Mouse (Mus musculus): Measurements from ENCODE around the gene Tshz2. TPM values are rescaled to one million over a fixed set of nuclear protein-coding genes. Genes with fewer than 3 reads are reported as not detected.

The Tshz2 gene
- polyA plus RNA-seq, 1 experiment from 2014 or later, result 20.1 TPM

DNA sequence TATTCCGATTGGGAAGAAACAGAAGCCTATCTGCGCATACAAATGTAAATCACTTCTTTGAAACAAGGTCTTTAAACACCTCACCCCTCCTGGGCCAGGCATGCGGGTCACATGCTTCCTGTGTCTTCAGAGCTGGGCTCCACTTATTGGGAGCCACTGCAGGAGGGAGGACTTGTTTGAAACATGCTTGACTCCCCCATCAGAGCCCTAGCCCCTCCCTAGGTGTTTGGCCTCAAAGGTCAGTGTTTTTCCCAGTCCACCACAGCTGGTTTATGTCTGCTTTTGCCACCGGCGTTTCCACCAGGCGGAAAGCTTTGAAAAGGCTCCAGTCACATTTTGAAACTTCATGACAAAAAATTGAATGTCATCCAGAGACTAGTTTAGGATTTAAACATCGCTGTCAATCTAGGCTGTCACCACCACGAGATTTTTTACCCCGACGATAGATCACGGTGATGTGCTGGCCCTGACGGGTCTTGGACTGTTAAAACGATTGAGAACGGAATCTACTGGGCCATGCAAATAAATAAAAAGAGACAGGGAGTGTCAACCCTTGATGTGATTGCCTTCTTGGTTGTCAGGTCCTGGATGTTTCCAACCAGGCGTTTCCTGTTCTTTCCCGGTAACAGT, 96.0 kb downstream of the Tshz2 start:
- WGBS, result 34% methylated on average over 16 of the region's 16 CpGs
- Histone ChIP-seq H3K27me3 (ENCODE audit: control insufficient read depth, insufficient read depth, low read length) (no peaks in the 10 kb centered on the region), H3K4me2 (replicated peaks; ENCODE audit: low read depth, low read length) (no peak overlapping the region), H3K4me1 (ENCODE audit: control insufficient read depth, insufficient read depth, low read length) (peaks cover 23% of the 10 kb centered on the region), H3K9ac (replicated peaks; ENCODE audit: low read depth, low read length) (no peak overlapping the region), H3K36me3 (ENCODE audit: control insufficient read depth, insufficient read depth, low read length) (no peaks in the 10 kb centered on the region), H3K27ac (ENCODE audit: low read length) (peak overlapping the region; percentile 72; the same call in 1 of the 2 replicates), H3K4me3 (ENCODE audit: low read depth, low read length) (no peak overlapping the region), H3K9me3 (ENCODE audit: control insufficient read depth, low read depth, low read length) (no peaks in the 10 kb centered on the region)
- ATAC-seq (ENCODE audit: insufficient number of reproducible peaks, insufficient read depth, low FRiP score, low read depth), result no peak

DNA sequence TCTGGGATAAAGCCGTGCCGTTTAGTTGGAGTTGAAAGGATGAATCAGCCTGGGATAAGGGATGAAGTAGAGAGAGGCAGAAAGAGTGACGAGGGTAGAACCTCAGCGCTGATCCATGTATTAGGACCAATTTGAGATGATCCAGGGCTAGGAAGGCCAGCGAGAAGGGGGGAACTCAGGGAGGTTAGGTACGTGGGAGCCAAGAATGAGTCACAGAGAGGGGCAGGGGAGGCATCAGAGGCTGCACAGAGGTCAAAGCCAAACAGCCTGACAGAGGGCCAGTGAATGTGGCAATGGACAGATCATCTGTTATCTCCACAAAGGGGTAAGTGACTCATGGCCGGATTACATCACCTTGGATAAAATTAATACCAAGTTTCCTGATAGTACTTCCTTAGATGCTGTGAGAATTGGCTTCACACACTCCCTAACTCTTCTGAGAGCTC, 97.8 kb downstream of the Tshz2 start:
- H3K9me3 ChIP-seq (ENCODE audit: control insufficient read depth, low read depth, low read length), result no peaks in the 10 kb centered on the region
- no peak for ATAC-seq (ENCODE audit: insufficient number of reproducible peaks, insufficient read depth, low FRiP score, low read depth)
- no peak overlapping the region for H3K4me3 ChIP-seq (ENCODE audit: low read depth, low read length)
- no peak overlapping the region for H3K27ac ChIP-seq (ENCODE audit: low read length)
- H3K36me3 ChIP-seq (ENCODE audit: control insufficient read depth, insufficient read depth, low read length), result no peaks in the 10 kb centered on the region
- H3K27me3 ChIP-seq (ENCODE audit: control insufficient read depth, insufficient read depth, low read length), result no peaks in the 10 kb centered on the region
- H3K9ac ChIP-seq (replicated peaks; ENCODE audit: low read depth, low read length), result no peak overlapping the region
- H3K4me1 ChIP-seq (ENCODE audit: control insufficient read depth, insufficient read depth, low read length), result peaks cover 13% of the 10 kb centered on the region; the same call in 1 of the 2 replicates
- no peak overlapping the region for H3K4me2 ChIP-seq (replicated peaks; ENCODE audit: low read depth, low read length)
- 59% methylated on average over 7 of the region's 7 CpGs for WGBS

DNA sequence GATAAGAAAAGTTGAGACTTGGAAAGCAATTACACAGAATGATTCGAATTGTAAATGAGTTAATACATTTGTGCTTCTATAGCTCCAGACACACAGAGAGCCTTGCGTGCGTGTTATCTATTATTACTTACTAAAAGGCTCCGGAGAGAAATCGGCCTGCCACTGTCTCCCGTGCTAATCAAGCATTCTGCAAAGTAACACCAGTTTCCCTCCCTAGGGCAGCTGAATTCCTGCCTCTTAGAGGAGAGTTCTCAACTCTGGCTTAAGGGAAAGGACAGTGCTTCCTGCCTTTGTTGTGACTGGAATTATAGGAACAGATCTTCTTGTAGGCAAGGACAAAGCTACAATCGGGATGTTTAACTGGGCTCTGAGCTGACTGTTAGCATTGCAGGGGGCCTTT, 101.2 kb downstream of the Tshz2 start:
- Histone ChIP-seq H3K9ac (replicated peaks; ENCODE audit: low read depth, low read length) (no peak overlapping the region), H3K9me3 (ENCODE audit: control insufficient read depth, low read depth, low read length) (no peaks in the 10 kb centered on the region), H3K4me1 (ENCODE audit: control insufficient read depth, insufficient read depth, low read length) (0 out of 2 replicates have a peak, but pooled peaks cover 3% of the 10 kb centered on the region), H3K4me3 (ENCODE audit: low read depth, low read length) (no peak overlapping the region), H3K4me2 (replicated peaks; ENCODE audit: low read depth, low read length) (no peak overlapping the region), H3K36me3 (ENCODE audit: control insufficient read depth, insufficient read depth, low read length) (no peaks in the 10 kb centered on the region), H3K27ac (ENCODE audit: low read length) (no peak overlapping the region; the same call in 1 of the 2 replicates), H3K27me3 (ENCODE audit: control insufficient read depth, insufficient read depth, low read length) (no peaks in the 10 kb centered on the region)
- 69% methylated on average over 7 of the region's 7 CpGs for WGBS
- no peak for ATAC-seq (ENCODE audit: insufficient number of reproducible peaks, insufficient read depth, low FRiP score, low read depth)

DNA sequence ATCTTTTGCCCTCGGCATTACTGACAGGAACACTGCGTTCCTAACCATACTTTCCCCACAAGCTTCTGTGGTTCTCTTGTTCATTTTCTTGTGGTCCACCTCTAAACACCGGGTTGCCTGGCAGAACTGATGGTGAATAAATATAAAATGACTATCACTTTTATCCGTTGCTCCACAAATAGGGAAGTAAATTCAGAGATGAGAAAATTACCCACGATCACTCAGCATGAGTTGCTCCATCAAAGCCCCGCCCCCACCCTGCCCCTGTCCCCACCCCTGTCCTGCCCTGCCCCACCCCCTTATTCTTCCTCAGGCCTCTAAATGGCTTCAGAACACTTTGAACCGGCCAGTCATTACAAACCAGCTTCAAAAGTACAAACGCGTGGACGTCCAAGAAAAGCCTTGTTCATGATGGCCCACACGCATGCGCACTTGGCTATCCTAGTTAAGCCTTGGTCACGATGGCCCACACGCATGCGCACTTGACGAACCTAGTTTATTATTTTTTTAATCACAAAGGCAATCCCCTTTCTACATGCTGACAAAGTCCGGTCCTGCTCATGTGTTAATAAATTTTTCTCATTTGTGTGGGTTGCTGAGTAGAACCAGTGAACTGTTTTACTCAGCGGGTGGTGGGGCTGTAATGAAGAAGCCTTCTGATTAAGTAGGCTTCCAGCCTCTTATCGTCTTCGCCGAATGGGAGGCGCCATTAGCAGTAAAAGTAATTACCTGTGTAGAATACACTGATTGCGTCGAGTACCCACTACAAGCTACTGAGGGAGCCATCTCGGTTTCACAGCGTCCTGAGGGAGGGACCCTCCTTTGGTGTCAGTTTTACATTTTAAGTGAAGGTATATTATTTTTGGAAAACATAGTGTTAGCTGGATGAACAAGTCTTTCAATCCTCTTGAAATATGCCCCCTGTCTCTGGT, 102.9 kb downstream of the Tshz2 start:
- no peak for ATAC-seq (ENCODE audit: insufficient number of reproducible peaks, insufficient read depth, low FRiP score, low read depth)
- Histone ChIP-seq H3K4me3 (ENCODE audit: low read depth, low read length) (no peak overlapping the region), H3K4me1 (ENCODE audit: control insufficient read depth, insufficient read depth, low read length) (no peaks in the 10 kb centered on the region), H3K4me2 (replicated peaks; ENCODE audit: low read depth, low read length) (no peak overlapping the region), H3K36me3 (ENCODE audit: control insufficient read depth, insufficient read depth, low read length) (no peaks in the 10 kb centered on the region), H3K9me3 (ENCODE audit: control insufficient read depth, low read depth, low read length) (no peaks in the 10 kb centered on the region), H3K27ac (ENCODE audit: low read length) (no peak overlapping the region), H3K9ac (replicated peaks; ENCODE audit: low read depth, low read length) (no peak overlapping the region), H3K27me3 (ENCODE audit: control insufficient read depth, insufficient read depth, low read length) (no peaks in the 10 kb centered on the region)
- 86% methylated on average over 26 of the region's 26 CpGs for WGBS

DNA sequence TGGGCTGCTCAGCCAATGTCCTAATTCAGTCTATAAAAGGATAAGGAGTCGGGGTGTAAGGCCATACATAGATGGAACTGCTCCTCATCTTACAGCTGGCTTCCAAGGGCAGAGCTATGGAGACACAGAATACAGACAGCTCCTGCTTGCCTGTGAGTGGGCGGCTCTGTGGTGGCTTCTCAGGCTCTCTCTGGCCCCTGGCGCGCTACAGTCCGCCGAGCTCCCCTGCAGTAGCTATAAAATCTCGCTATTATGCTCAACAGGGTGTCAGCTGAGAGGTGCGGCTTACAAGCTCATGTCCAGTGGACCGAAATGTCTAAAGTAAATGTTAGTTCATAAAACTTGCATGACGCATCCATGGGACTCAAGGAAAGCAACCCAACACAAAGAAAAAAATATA, 108.2 kb downstream of the Tshz2 start:
- Histone ChIP-seq H3K36me3 (ENCODE audit: control insufficient read depth, insufficient read depth, low read length) (no peaks in the 10 kb centered on the region), H3K9me3 (ENCODE audit: control insufficient read depth, low read depth, low read length) (no peaks in the 10 kb centered on the region), H3K9ac (replicated peaks; ENCODE audit: low read depth, low read length) (no peak overlapping the region), H3K27me3 (ENCODE audit: control insufficient read depth, insufficient read depth, low read length) (no peaks in the 10 kb centered on the region), H3K27ac (ENCODE audit: low read length) (no peak overlapping the region), H3K4me2 (replicated peaks; ENCODE audit: low read depth, low read length) (no peak overlapping the region), H3K4me1 (ENCODE audit: control insufficient read depth, insufficient read depth, low read length) (peaks cover 11% of the 10 kb centered on the region; the same call in 1 of the 2 replicates), H3K4me3 (ENCODE audit: low read depth, low read length) (no peak overlapping the region)
- 89% methylated on average over 10 of the region's 10 CpGs for WGBS
- ATAC-seq (ENCODE audit: insufficient number of reproducible peaks, insufficient read depth, low FRiP score, low read depth), result no peak

DNA sequence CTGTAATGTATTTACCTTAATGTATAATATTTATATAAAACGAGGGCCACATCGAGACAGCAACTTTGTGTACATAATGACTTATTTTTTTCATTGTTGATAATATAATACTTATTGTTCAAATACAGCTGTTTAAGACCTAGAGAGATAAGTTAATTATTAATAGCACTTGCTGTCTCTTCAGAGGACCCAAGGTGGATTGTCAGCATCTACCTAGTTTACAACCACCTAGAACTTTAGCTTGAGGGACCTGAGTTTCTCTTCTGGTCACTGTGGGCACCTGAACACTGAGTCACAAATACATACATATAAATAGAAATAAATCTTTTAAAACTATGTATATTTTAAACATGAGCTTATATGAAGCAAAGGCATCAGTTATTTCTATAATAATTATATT, 110.0 kb downstream of the Tshz2 start:
- no peak for ATAC-seq (ENCODE audit: insufficient number of reproducible peaks, insufficient read depth, low FRiP score, low read depth)
- Histone ChIP-seq H3K27ac (ENCODE audit: low read length) (no peak overlapping the region), H3K9me3 (ENCODE audit: control insufficient read depth, low read depth, low read length) (no peaks in the 10 kb centered on the region), H3K27me3 (ENCODE audit: control insufficient read depth, insufficient read depth, low read length) (no peaks in the 10 kb centered on the region), H3K9ac (replicated peaks; ENCODE audit: low read depth, low read length) (no peak overlapping the region), H3K4me2 (replicated peaks; ENCODE audit: low read depth, low read length) (no peak overlapping the region), H3K4me1 (ENCODE audit: control insufficient read depth, insufficient read depth, low read length) (peaks cover 11% of the 10 kb centered on the region; the same call in 1 of the 2 replicates), H3K4me3 (ENCODE audit: low read depth, low read length) (no peak overlapping the region), H3K36me3 (ENCODE audit: control insufficient read depth, insufficient read depth, low read length) (no peaks in the 10 kb centered on the region)
- WGBS, result 29% methylated on average over 2 of the region's 2 CpGs

DNA sequence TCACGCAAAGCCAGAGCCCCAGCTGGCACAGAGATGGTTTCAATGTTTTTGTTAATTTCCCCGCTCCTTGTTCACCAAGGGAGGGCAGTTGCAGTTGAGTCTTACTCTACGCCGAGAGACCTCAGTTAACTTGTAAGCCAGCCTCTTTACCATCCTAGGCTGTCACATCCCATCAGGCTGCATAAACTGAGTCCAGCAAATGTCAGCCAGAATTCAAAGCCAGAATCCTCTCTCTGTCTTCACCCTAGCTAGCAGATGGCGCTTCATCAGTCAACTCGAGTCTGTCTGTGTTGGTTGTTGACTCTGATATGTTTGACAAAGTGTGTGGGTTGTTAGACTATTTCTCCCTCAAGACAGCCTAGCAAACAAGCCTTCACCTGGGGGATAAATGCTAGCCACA, 110.5 kb downstream of the Tshz2 start:
- Histone ChIP-seq H3K4me2 (replicated peaks; ENCODE audit: low read depth, low read length) (no peak overlapping the region), H3K4me1 (ENCODE audit: control insufficient read depth, insufficient read depth, low read length) (peaks cover 11% of the 10 kb centered on the region; the same call in 1 of the 2 replicates), H3K9me3 (ENCODE audit: control insufficient read depth, low read depth, low read length) (no peaks in the 10 kb centered on the region), H3K36me3 (ENCODE audit: control insufficient read depth, insufficient read depth, low read length) (no peaks in the 10 kb centered on the region), H3K27ac (ENCODE audit: low read length) (no peak overlapping the region), H3K9ac (replicated peaks; ENCODE audit: low read depth, low read length) (no peak overlapping the region), H3K27me3 (ENCODE audit: control insufficient read depth, insufficient read depth, low read length) (no peaks in the 10 kb centered on the region), H3K4me3 (ENCODE audit: low read depth, low read length) (no peak overlapping the region)
- ATAC-seq (ENCODE audit: insufficient number of reproducible peaks, insufficient read depth, low FRiP score, low read depth), result no peak
- WGBS, result 65% methylated on average over 6 of the region's 6 CpGs

DNA sequence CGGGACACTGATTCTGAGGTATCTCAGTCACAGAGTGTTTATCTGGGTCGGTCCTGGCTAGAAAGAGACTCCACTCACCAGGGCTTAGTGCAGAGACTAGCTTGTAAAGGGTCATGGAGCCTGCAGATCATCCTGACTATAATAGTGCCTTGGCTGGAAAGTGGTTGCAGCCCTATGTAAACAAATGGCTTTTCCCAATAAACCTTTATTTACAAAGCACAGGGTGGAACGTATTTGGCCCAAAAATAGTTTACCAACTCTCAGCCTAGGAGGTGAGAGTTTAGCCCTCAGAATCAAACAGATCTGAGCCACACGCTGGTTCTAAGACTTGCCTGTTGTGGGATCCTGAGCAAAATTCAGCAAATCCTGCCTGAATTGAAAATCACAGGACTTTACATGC, 111.1 kb downstream of the Tshz2 start:
- Histone ChIP-seq H3K9me3 (ENCODE audit: control insufficient read depth, low read depth, low read length) (no peaks in the 10 kb centered on the region), H3K4me3 (ENCODE audit: low read depth, low read length) (no peak overlapping the region), H3K4me2 (replicated peaks; ENCODE audit: low read depth, low read length) (no peak overlapping the region), H3K27ac (ENCODE audit: low read length) (no peak overlapping the region), H3K27me3 (ENCODE audit: control insufficient read depth, insufficient read depth, low read length) (no peaks in the 10 kb centered on the region), H3K9ac (replicated peaks; ENCODE audit: low read depth, low read length) (no peak overlapping the region), H3K4me1 (ENCODE audit: control insufficient read depth, insufficient read depth, low read length) (peaks cover 11% of the 10 kb centered on the region; the same call in 1 of the 2 replicates), H3K36me3 (ENCODE audit: control insufficient read depth, insufficient read depth, low read length) (no peaks in the 10 kb centered on the region)
- WGBS, result 46% methylated on average over 4 of the region's 4 CpGs
- ATAC-seq (ENCODE audit: insufficient number of reproducible peaks, insufficient read depth, low FRiP score, low read depth), result no peak

Data from stomach, embryonic 14.5 days (tissue).